Mouse (Mus musculus) mesoderm, embryonic 11.5 days (tissue): ENCODE results near the gene Gm10354.
"Not testable (repeated sequence)": the region's sequence is repeated elsewhere in the genome, so short reads cannot be mapped to it uniquely, and the experiment has no call there.

ENCODE experiments used
- DNase-seq: peaks from one replicate; pipeline ENCODE4 v3.0.0-alpha.2; 2012; ENCODE audit warnings: low read depth, low spot score

The Gm10354 gene

DNA sequence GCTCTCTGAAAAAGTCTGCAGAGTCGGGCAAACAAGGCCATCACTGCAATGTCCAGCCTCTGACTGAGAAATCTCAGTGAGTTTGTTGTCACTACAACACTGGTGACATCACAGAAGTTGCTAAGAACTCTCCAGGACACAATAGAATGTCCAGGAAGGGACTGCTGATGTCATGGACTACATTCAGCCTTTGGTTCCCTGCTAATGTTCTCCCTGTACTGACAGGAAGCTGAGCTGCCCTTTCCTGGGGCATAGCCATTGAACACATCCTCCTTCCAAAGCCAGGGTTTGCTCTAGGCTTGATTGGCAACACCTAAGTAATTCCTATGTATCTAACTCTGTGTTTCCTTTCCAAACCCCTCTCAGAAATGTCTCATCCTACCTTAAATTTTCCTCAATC lies at the start of gene Gm10354:
Gene Gm10354 (minus strand): TSS at position 101 of the 400 bp plus-strand sequence.
- DNase-seq: not testable (repeated sequence)

DNA sequence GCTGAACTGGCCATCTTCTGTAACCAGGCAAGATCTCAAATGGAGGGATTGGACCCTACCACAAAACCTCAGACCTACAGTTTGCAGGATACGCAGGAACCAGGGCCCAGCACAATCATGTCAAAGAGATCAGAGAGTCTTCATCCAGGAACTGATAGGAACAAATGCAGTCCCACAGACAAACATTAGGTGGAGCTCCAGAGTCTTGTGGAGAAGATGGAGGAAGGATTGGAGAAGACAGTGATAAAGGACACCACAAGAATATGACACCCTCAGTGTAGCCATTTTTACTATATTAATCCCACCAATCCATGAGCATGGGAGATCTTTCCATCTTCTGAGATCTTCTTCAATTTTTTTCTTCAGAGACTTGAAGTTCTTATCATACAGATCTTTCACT lies 45.6 kb upstream of the Gm10354 start:
- not testable (repeated sequence) for DNase-seq

DNA sequence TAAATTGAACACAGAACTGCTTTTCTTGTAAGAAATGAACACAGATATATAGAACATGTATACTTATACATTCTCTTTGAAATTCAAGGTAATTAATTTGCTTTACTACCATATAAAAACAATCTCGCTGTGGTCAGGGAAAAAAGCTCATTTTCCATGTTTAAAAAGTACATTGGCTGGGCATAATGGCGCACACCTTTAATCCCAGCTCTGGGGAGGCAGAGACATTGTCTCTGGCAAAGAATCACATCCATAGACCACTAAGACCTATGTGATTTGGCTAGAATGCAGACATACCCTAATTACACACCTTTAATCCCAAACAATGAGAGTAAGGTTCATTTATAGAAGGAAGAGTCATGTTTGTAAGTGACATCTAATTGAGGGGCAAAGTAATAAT lies 41.3 kb upstream of the Gm10354 start:
- DNase-seq: not testable (repeated sequence)

DNA sequence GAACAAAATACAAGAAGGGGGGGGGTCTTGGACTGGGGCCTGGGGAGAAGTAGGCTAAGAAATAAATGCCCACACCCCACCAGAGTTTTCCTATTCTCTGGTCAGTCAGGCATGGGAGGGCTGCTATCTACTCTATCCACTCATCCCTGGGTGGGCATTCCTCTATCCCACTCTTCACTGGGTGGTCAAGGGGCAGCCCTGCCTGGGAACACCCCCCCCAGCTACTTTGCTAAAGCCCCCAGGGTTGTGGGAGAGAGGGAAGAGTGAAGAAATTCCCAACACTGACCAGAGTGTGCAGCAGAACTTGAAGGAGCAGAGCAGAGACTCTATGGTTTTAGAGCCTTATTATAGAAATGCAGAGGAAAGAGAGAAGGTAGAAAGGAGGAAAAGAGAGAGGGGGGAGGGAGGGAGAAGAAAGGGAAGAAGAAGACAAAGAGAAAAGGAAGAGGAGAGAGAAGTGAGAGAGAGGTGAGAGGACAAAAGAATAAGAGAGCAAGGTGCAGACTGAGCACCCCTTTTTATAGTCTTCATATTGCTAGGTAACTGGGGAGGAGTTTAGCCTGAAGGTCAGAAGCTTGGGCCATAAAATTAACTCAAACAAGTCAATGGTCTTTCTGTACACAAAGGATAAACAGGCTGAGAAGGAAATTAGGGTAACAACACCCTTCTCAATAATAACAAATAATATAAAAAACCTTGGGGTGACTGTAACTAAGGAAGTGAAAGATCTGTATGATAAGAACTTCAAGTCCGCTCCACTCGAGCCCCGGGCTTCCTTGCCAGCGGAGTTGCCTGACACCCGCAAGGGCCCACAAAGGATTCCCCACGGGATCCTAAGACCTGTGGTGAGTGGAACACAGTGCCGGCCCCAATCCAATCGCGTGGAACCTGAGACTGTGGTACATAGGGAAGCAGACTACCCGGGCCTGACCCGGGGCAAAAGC lies 32.2 kb upstream of the Gm10354 start:
- not testable (repeated sequence) for DNase-seq

DNA sequence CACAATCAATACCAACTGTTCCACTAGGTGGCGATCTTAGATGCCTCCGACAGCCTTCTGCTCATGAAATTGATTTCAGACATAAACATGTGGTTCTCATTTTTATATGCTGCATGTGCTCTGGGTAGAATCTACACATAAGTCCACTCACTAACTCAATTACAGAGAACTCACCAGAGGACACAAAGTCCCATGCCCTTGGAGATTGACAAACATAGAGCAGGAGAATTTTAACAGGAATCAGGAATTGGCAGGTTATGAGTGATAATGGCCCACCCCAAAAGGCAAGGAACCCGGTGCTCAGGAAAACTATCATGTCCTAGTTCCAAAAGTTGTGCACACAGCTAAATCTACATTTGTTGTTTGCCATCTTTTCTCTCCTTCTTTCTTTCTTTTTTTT lies 28.2 kb upstream of the Gm10354 start:
- DNase-seq: not testable (repeated sequence)

DNA sequence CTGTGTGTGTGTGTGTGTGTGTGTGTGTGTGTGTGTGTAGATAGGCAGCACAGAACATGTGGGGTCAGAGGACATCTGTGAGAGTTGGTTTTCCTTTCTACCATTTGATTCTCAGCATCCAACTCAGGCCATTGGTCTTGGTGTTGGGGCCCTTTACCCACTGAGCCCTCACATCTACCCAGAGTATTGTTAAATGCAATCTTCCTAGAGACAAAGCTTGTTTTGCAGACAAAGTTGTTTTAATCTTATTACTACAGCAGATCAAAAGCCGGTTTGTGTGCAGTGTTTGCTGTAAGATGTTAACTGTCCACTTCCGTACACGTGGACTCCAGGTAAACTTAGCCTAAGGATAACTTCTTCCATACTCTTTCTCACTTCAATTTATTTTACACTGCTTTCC lies 27.6 kb upstream of the Gm10354 start:
- DNase-seq: not testable (repeated sequence)

DNA sequence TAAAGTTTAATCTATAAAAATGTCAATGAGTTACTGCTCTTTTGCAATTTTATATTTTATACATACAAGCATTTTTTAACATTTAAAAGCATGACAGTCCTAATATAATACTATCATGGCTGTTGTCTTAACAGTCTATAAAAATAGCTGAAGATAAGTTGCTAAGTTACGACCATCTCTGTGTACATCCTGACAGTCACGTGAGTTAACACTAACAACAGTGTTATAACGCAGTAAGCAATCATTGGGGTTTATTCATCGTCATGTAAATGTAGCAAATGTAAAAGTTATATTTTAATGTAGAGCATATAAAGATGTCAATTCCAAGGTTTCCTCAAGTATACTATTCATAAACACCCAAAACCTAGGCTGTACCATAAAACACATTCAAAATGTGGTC lies 26.8 kb upstream of the Gm10354 start:
- not testable (repeated sequence) for DNase-seq

DNA sequence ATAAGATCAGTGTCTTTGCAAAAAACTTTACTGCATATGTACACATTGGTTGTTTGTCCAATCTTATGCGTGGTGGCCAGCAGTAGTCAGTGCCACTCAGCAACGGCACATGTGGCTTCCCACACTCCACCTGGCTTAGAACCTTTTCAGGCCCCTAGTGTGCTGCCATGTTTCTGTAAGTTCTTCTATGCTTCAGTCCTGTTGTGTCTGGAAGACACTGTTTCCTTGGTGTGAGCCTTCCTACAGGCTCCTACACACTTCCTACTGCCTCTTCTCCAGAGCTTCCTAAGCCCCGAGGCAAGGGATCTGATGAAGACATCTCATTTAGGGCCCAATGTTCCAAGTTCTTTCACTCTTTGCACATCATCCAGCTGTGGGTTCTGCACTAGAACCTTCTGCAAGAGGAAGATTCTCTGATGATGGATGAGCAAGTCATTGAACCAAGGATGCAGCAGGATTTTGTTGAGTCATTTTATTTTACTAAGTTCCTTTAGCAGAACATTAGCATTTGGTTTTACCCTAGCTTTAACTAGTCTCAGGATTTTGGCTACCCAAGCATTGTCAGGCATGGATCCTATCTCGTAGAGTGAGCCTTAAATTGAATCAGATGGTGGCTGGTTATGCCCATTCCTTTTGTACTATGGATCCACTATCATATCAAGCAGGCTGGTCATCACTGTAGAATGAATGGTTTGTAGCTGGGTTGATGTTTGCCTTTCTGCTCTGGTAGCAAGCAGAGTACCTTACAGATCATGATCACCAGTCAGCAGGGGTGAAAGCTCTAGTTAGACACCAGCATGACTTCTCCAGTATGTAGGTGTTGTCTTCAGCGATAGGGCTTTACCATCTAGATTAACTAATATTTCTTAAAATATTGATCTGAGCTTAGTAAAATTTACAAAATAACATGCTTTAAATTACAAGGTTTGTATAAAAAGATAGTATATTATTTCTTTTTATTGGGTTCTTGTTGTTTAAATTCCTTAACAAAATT lies 26.1 kb upstream of the Gm10354 start:
- DNase-seq: not testable (repeated sequence)

DNA sequence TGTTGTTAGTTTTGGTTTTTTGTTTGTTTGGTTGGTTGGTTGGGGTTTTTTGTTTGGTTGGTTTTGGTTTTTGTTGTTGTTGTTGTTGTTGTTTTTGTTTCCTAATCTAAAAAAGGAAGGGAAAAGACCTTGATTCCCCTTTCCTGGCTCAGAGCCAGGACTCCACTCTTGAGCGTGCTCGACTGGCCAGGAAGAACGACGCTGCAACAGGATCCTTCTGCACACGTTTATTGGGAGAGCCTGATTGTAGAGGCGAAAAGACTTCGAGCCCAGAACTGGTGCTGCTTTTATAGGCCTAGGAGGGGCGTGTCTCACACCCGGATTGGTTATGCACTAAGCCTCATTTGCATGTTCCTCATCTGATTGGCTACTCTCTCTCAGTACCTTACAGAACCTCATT lies 19.3 kb upstream of the Gm10354 start:
- DNase-seq: not testable (repeated sequence)

DNA sequence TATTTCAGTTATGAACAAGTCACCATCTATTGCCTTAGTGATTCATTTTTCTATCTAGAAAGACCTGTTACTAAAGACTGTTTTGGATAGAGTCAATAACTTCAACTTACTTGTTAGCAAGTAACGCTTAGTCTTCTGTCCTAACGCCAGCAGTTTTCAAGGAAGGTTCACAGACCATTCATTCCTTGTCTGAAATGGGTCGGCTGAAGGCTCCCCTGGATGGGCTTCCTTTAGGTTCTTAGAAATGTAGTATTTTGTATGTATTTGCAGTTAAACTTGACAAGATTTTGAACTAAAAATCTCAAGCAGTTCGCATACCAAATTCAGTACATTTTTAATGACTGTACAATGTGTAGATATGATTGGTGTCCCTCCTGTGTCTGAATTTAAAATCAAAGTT lies 18.8 kb upstream of the Gm10354 start:
- not testable (repeated sequence) for DNase-seq

DNA sequence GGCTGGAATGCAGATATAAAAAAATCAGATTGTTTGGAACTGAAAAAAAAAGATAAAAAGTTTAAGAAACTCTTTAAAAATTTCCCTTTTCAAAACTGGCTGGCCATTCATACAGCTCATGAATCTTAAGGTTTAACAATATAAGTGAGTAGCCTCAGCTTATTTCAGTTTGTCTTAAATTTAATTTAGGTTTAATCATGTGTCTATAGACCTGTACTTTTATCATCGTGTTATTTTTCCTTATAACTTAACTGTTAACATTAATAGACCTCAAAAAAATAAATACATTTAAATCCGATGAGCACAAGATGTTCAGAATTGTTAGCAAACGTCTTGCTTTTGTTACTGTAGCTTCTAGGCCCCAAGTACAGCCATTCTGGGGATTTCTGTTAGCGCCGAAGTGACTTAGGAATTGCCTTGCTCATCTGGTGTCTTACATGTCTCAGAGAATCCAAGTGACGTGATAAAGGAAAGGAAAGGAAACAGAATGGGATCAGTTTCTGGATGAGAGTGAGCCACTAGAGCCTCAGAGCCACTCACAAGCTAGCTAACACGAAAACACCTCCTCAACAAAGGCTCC lies 18.0 kb upstream of the Gm10354 start:
- not testable (repeated sequence) for DNase-seq

DNA sequence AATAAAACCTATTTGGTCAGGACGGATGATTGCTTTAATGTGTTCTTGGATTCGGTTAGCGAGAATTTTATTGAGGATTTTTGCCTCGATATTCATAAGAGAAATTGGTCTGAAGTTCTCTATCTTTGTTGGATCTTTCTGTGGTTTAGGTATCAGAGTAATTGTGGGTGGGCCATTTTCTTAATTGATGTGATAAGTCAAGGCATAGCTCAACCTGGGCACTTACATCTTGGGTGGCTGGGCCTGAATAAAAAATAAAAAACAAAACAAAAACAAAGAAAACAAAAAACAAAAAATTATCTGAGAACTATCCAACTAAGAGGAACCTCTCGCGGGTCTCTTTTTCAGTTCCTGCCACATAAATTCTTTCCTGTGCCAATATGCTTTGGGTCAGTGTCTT lies 15.4 kb upstream of the Gm10354 start:
- not testable (repeated sequence) for DNase-seq

DNA sequence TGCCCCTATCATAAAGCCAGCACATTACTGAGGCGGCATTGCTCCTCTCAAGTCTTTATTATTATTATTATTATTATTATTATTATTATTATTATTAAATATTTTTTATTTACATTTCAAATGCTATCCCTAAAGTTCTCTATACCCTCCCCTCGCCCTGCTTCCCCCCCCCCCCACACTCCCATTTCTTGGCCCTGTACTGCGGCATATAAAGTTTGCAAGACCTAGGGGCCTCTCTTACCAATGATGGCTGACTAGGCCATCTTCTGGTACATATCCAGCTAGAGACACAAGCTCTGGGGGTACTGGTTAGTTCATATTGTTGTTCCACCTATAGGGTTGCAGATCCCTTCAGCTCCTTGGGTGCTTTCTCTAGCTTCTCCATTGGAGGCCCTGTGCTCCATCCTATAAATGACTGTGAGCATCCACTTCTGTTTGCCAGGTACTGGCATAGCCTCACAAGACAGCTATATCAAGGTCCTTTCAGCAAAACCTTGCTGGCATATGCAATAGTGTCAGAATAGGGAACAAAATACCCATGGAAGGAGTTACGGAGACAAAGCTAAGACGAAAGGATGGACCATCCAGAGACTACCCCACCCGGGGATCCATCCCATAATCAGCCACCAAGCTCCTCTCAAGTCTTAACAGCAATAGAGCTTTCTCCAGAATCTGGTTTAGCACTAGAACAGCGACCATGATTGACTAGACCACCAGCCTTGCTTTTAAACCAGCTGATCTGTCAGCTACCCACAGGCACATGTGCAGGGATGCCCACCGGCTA lies 11.8 kb upstream of the Gm10354 start:
- not testable (repeated sequence) for DNase-seq

DNA sequence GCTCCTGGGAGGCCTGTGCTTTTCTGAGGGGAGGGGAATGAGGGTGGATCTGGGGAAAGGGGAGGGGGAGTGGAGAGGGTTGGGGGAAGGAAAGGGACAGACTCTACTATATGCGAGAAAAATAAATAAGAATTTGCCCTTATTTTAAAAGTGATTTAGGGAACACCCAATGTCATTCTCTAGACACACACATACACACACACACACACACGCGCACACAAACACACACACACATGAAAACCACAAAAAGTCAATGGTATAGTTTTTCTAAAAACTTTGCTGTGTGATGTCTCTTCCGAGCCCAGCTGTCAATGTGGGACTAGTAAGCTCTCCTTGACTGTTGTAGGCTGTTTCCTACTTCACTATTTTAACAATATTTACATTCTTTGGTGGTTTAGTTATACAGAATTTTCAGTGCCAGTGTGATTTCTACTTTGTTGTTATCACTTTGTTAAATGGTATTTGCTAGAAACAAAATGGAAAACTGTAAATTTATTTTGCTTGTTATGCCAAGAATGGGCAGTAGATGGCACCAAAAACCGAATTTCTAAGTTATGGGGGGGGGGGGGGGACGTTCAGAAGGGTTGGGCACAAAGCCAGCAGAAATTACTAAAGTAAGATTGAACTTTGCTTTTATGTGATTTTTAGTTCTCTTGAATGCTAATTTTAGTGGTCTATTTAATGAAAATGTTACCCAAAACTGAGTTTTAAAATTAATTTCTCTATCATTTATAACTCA lies 8.1 kb upstream of the Gm10354 start:
- not testable (repeated sequence) for DNase-seq

DNA sequence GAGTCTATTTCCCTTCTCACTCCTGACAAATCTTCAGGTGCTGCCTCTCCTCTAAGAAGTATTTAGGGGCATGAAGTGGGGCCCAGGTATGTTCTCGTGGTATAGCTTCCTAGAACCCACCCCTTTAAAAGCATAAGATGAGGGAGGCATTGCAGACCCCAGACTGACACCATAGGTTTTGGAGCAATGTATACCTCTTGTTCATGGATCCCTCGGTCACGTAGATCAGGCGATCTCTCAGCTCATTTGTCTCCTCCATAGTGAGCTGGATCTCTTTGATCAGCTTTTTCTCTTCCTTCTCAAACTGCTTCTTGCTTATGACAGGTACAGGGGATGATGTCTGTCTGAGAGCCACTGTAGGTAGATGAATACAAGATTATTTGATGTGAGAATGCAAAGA lies 1.4 kb downstream of the Gm10354 start:
- not testable (repeated sequence) for DNase-seq

DNA sequence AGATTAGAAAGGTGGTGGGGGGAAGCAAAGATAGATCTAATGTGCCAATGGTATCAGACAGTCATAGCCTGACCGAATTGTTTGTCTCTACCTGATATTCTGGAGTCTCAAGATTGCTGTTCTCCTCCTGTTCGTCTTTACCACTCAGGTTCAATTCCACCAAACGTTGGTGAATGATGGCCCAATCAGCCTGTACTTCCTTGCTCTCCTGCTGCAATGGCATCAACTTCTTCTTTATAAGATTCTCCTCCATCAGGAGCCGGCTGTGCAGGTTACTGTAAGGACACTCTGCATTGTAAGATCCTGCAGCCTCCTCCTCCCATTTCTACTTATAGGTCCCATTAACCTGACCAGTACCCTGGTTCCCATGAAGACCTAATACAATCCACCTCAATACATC lies 3.4 kb downstream of the Gm10354 start:
- not testable (repeated sequence) for DNase-seq

DNA sequence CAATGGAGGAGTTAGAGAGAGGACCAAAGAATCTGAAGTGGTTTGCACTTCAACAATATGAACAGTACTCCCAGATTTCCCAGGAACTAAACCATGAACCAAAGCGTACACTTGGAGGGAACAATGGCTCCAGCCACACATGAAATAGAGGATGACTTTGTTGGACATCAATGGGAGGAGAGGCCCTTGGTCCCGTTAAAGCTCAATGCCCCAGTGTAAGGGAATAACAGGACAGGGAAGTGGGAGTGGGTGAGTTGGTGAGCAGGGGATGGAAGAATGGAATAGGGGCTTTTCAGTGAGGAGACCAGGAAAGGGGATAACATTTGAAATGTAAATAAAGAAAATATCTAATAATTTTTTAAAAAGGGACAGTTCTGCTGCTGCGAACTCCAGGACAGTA lies 5.9 kb downstream of the Gm10354 start:
- not testable (repeated sequence) for DNase-seq

DNA sequence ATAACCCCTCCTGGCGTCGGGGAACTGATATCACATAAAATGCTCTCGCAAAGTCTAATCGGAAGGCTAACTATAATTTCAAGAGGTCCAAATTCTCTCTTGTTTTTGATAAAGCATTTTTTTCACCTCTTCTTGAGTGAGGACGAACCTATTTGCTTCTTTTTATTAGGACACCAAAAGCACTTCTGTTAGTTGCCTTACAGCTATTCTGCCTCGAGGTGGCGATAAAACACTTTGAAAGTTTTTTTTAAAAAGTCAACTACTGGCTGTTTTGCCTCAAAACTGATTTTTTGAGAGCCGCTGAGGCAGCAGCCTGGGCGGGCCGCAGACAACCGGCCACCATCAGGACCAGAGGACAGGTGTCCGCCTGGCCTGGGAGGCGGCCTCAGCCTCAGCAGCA lies 14.9 kb downstream of the Gm10354 start:
- not testable (repeated sequence) for DNase-seq

DNA sequence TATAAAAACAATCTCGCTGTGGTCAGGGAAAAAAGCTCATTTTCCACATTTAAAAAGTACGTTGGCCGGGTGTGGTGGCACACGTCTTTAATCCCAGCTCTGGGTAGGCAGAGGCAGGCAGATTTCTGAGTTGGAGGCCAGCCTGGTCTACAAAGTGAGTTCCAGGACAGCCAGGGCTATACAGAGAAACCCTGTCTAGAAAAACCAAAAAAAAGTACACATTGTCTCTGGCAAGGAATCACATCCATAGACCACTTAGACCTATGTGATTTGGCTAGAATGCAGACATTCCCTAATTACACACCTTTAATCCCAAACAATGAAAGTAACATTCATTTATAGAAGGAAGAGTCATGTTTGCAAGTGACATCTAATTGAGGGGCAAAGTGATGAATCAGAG lies 17.2 kb downstream of the Gm10354 start:
- not testable (repeated sequence) for DNase-seq
